ENCODE assay signal across 13 mouse cellular contexts in genomic region chr2:59645515-59645914, GRCm38 (mm10). TPM values are rescaled to one million over a fixed set of nuclear protein-coding genes. Genes with fewer than 3 reads are reported as not detected.
DNase-seq lines count a peak whose midpoint lies in the region; ATAC-seq and TF ChIP-seq lines count a peak whose summit lies in the region.
"Had no signal": no experiment of that assay in that cellular context is flagged by ENCODE, and none has a peak within 500 bp of the region (broad histone marks: within the 10 kb centered on the region; RNA-seq: fewer than 3 reads in every experiment).

No protein-coding gene starts in this region.

- WGBS in heart, postnatal 0 days, result 19% methylated on average over 3 of the region's 3 CpGs

- no peak for TF ChIP-seq EP300 in heart, postnatal 0 days (IDR thresholded peaks at IDR 0.05; ENCODE audit: low read depth)

- peak; percentile 29; the same call in 1 of the 2 replicates for ATAC-seq in heart, postnatal 0 days (ENCODE audit: insufficient read depth, low read depth)
- no peak for ATAC-seq in CD4-positive, CD25-positive, alpha-beta regulatory T cell, adult 4 months
- ATAC-seq: liver, embryonic 12.5 days had no signal

- no peak for TF ChIP-seq POLR2A in brain, embryonic 14.5 days (IDR thresholded peaks at IDR 0.05; ENCODE audit: borderline replicate concordance, extremely low read depth, insufficient read depth, insufficient read length, poor library complexity, severe bottlenecking)

- no peak overlapping the region; the same call in 1 of the 2 replicates for H3K27ac ChIP-seq in heart, postnatal 0 days (ENCODE audit: low read depth)
- H3K27ac ChIP-seq: embryonic facial prominence, embryonic 15.5 days; liver, embryonic 12.5 days had no signal

- H3K9me3 ChIP-seq in heart, postnatal 0 days (replicated peaks; ENCODE audit: control insufficient read depth, low read length), result no peaks in the 10 kb centered on the region
- H3K9me3 ChIP-seq: embryonic facial prominence, embryonic 15.5 days; G1E; heart, embryonic 15.5 days; liver, embryonic 12.5 days; megakaryocyte, embryonic 14.5 days had no signal

- H3K9ac ChIP-seq in heart, postnatal 0 days (replicated peaks; ENCODE audit: low read depth, low read length), result no peak overlapping the region
- H3K9ac ChIP-seq: embryonic facial prominence, embryonic 15.5 days; heart, embryonic 15.5 days; liver, embryonic 12.5 days had no signal

- intact Hi-C loops in heart, postnatal 14 days (cut with DNase I), result loop anchor here (5.0 kb wide), 1 partner anchor 33 kb away; the partner anchor contains the start of gene Tanc1

- H3K4me2 ChIP-seq in heart, postnatal 0 days (ENCODE audit: low read depth, low read length), result no peak overlapping the region
- H3K4me2 ChIP-seq: embryonic facial prominence, embryonic 15.5 days; heart, embryonic 15.5 days; liver, embryonic 12.5 days had no signal

- no peak for TF ChIP-seq CTCF in heart, postnatal 0 days (IDR thresholded peaks at IDR 0.05; ENCODE audit: low read depth)
- no peak for TF ChIP-seq CTCF in brain, embryonic 14.5 days (IDR thresholded peaks at IDR 0.05; ENCODE audit: borderline replicate concordance, extremely low read depth, insufficient read depth, insufficient read length)

- H3K4me1 ChIP-seq in heart, postnatal 0 days (ENCODE audit: control insufficient read depth, insufficient read depth), result peaks cover 36% of the 10 kb centered on the region

- H3K27me3 ChIP-seq in heart, postnatal 0 days (ENCODE audit: control insufficient read depth, insufficient read depth, low read length), result no peaks in the 10 kb centered on the region
- H3K27me3 ChIP-seq: embryonic facial prominence, embryonic 15.5 days; heart, embryonic 15.5 days had no signal

- no peak for DNase-seq in heart, postnatal 0 days (ENCODE audit: low spot score)
- DNase-seq in heart, adult 8-10 months (ENCODE audit: low spot score), result no peak
- DNase-seq in NIH3T3 (ENCODE audit: low read depth), result peak; percentile 43
- DNase-seq in brain, embryonic 14.5 days (ENCODE audit: low read depth), result peak; percentile 74
- DNase-seq in heart, postnatal 14 days, result peak; percentile 36 to 50
- no peak for DNase-seq in c-Kit-positive CD71-positive TER-119-positive erythroid progenitor cells, embryonic 14.5 days (ENCODE audit: low spot score)
- no peak for DNase-seq in ovary, postnatal 36 days (ENCODE audit: low spot score)

- no peak overlapping the region for H3K4me3 ChIP-seq in heart, postnatal 0 days (ENCODE audit: low read depth, low read length)
- H3K4me3 ChIP-seq: embryonic facial prominence, embryonic 15.5 days; heart, embryonic 15.5 days; liver, embryonic 12.5 days had no signal

- H3K36me3 ChIP-seq in heart, postnatal 0 days (replicated peaks; ENCODE audit: control insufficient read depth, insufficient read depth, low read length), result 0 out of 2 replicates have a peak, but pooled peaks cover 4% of the 10 kb centered on the region
- H3K36me3 ChIP-seq: embryonic facial prominence, embryonic 15.5 days; G1E; heart, embryonic 15.5 days; liver, embryonic 12.5 days had no signal

RNA-seq across cellular contexts. Expression of gene Tanc1, which starts 33.7 kb away (rescaled TPM):
- 21.9 and 22.3 TPM in 2 replicates for total RNA-seq in heart, postnatal 0 days (2014; rRNA removed; ENCODE audit: low replicate concordance)
- polyA plus RNA-seq in heart, postnatal 0 days (2015; fragmentation: Nextera tagmentation; extraction: Ambion mirVana), result 11.8 and 12.3 TPM in 2 replicates
- total RNA-seq in heart, adult 8-10 months (2022), result 10 to 100 TPM; 21.4 to 25.3 (median 24.6) TPM
- 5.2 and 7.2 TPM in 2 replicates for polyA plus RNA-seq in brain, embryonic 14.5 days (2012; rRNA removed)
- 10 to 100 TPM; 31.9 to 37.8 TPM for total RNA-seq in heart, postnatal 14 days (2021)
- polyA plus RNA-seq in CD4-positive, CD25-positive, alpha-beta regulatory T cell, adult 4 months (2017; shearing (Covaris generic)), result 10 to 100 TPM; 13.7 to 15.2 TPM

Comparison
In these comparisons a context has a peak if more than half of its experiments do, and no peak if none do; other contexts are left out.
1. DNase-seq: peak in NIH3T3 (single experiment), brain, embryonic 14.5 days (single experiment) and heart, postnatal 14 days (2 of 2); none in heart, postnatal 0 days (single experiment), heart, adult 8-10 months (single experiment), c-Kit-positive CD71-positive TER-119-positive erythroid progenitor cells, embryonic 14.5 days (single experiment) and ovary, postnatal 36 days (single experiment).